Mouse (Mus musculus) lung, postnatal 0 days (tissue): ENCODE data around the gene Sbk1. TPM values are rescaled to one million over a fixed set of nuclear protein-coding genes. Genes with fewer than 3 reads are reported as not detected.

ENCODE experiments used
- ATAC-seq: fragments of 200-750 bp; cut with Nextera tagmentation; 2 replicates; pipeline ENCODE4 v1.8.0; 2017; ENCODE audit warnings: moderate library complexity
- DNase-seq: peaks from one replicate; pipeline ENCODE4 v3.0.0-alpha.2; 2016; ENCODE audit warnings: low spot score
- H3K27ac ChIP-seq: fragments of 300-500 bp; sonication (generic); 2 replicates; pipeline ENCODE4 v1.5.1; 2014; ENCODE audit warnings: antibody characterized with exemption, mild to moderate bottlenecking, low read length, mixed read lengths
- H3K27me3 ChIP-seq: fragments of 300-500 bp; sonication (generic); replicated peaks from 2 replicates; pipeline ENCODE4 v1.6.1; 2014; ENCODE audit warnings: low read length, mixed read lengths; ENCODE audit not compliant: insufficient read depth
- H3K36me3 ChIP-seq: fragments of 300-500 bp; sonication (generic); 2 replicates; pipeline ENCODE4 v1.6.1; 2014; ENCODE audit warnings: low read length, mixed read lengths; ENCODE audit not compliant: insufficient read depth
- H3K4me1 ChIP-seq: fragments of 300-500 bp; sonication (generic); 2 replicates; pipeline ENCODE4 v1.6.1; 2014; ENCODE audit warnings: antibody characterized with exemption, low read depth, low read length, mixed read lengths; ENCODE audit not compliant: insufficient read depth
- H3K4me2 ChIP-seq: fragments of 300-500 bp; sonication (generic); replicated peaks from 2 replicates; pipeline ENCODE4 v1.6.1; 2014; ENCODE audit warnings: low read depth, mild to moderate bottlenecking, low read length, moderate library complexity, mixed read lengths
- H3K4me3 ChIP-seq: fragments of 300-500 bp; sonication (generic); 2 replicates; pipeline ENCODE4 v1.5.1; 2014; ENCODE audit warnings: low read depth, low read length
- H3K9ac ChIP-seq: fragments of 300-500 bp; sonication (generic); replicated peaks from 2 replicates; pipeline ENCODE4 v1.6.1; 2014; ENCODE audit warnings: low read depth, mild to moderate bottlenecking
- H3K9me3 ChIP-seq: fragments of 300-500 bp; sonication (generic); 2 replicates; pipeline ENCODE4 v1.6.1; 2016; ENCODE audit warnings: low read length, mixed read lengths
- CTCF ChIP-seq: IDR thresholded peaks from 2 replicates; pipeline ENCODE4 v1.5.1; 2016; ENCODE audit warnings: antibody characterized with exemption, mild to moderate bottlenecking
- EP300 ChIP-seq: IDR thresholded peaks from 2 replicates; pipeline ENCODE4 v1.6.1; 2016; ENCODE audit warnings: antibody characterized with exemption, mild to moderate bottlenecking, control low read depth
- WGBS: fragments of 180-500 bp; shearing (Covaris S2); extraction: QIAGEN DNeasy Blood & Tissue Kit; methylation state at CpG from one replicate; pipeline ENCODE4 v1.1.7; 2014; 5-methylcytosine and 5-hydroxymethylcytosine counted together
- polyA plus RNA-seq: library from polyadenylated mRNA; unstranded; fragments of >200 nt; fragmentation: Nextera tagmentation; extraction: Ambion mirVana; gene quantifications from 2 replicates; pipeline ENCODE4 v1.2.1, GENCODE M21; 2015

Sbk1 gene
- polyA plus RNA-seq, 1 experiment from 2014 or later = 5.5 TPM

GRCm38 (mm10) chr7:126284441-126284840 lies 12.0 kb downstream of the Sbk1 start:
- Histone ChIP-seq H3K4me3 (no peak overlapping the region), H3K4me1 (peaks cover 6% of the 10 kb centered on the region; the same call in 1 of the 2 replicates), H3K36me3 (no peaks in the 10 kb centered on the region), H3K9ac (no peak overlapping the region), H3K4me2 (no peak overlapping the region), H3K9me3 (no peaks in the 10 kb centered on the region), H3K27ac (no peak overlapping the region), H3K27me3 (no peaks in the 10 kb centered on the region)
- no peak for DNase-seq
- ATAC-seq = no peak
- TF ChIP-seq EP300 (no peak), CTCF (no peak)
- WGBS = 81% methylated on average over 4 of the region's 4 CpGs

- TF ChIP-seq EP300 (no peak), CTCF (no peak)
- H3K27me3 ChIP-seq = no peaks in the 10 kb centered on the region
These were observed 12.4 kb downstream of the Sbk1 start for GRCm38 (mm10) chr7:126284865-126285264.

GRCm38 (mm10) chr7:126285293-126286211 lies 13.1 kb downstream of the Sbk1 start:
- ATAC-seq (peak; percentile 79), DNase-seq (peak; percentile 64)
- Histone ChIP-seq H3K4me2 (no peak overlapping the region), H3K4me3 (no peak overlapping the region), H3K27ac (no peak overlapping the region), H3K27me3 (no peaks in the 10 kb centered on the region), H3K9ac (no peak overlapping the region), H3K36me3 (no peaks in the 10 kb centered on the region), H3K4me1 (peaks cover 6% of the 10 kb centered on the region; the same call in 1 of the 2 replicates), H3K9me3 (no peaks in the 10 kb centered on the region)
- no peak for TF ChIP-seq CTCF
- peak; percentile 9 for TF ChIP-seq EP300
- 56% methylated on average over 12 of the region's 12 CpGs for WGBS

More at GRCm38 (mm10) chr7:126284865-126285264, 12.4 kb downstream of the Sbk1 start:
- Histone ChIP-seq H3K4me1 (peaks cover 6% of the 10 kb centered on the region; the same call in 1 of the 2 replicates), H3K36me3 (no peaks in the 10 kb centered on the region), H3K4me2 (no peak overlapping the region), H3K9me3 (no peaks in the 10 kb centered on the region), H3K27ac (no peak overlapping the region), H3K9ac (no peak overlapping the region), H3K4me3 (no peak overlapping the region)
- WGBS = 54% methylated on average over 4 of the region's 4 CpGs
- DNase-seq (peak; percentile 55), ATAC-seq (no peak)

GRCm38 (mm10) chr7:126286311-126286710 lies 13.9 kb downstream of the Sbk1 start:
- TF ChIP-seq EP300 = no peak
- no peak for TF ChIP-seq CTCF
- Histone ChIP-seq H3K4me1 (peaks cover 6% of the 10 kb centered on the region; the same call in 1 of the 2 replicates), H3K27me3 (no peaks in the 10 kb centered on the region), H3K27ac (no peak overlapping the region), H3K4me2 (no peak overlapping the region), H3K4me3 (no peak overlapping the region), H3K36me3 (no peaks in the 10 kb centered on the region), H3K9me3 (no peaks in the 10 kb centered on the region), H3K9ac (no peak overlapping the region)
- DNase-seq (no peak), ATAC-seq (no peak)
- WGBS = 89% methylated on average over 2 of the region's 2 CpGs

GRCm38 (mm10) chr7:126287493-126288103 lies 15.2 kb downstream of the Sbk1 start:
- no peak for TF ChIP-seq CTCF
- peak; percentile 7; the same call in 1 of the 2 replicates for TF ChIP-seq EP300
- H3K36me3 ChIP-seq = 0 out of 2 replicates have a peak, but pooled peaks cover 5% of the 10 kb centered on the region
- no peaks in the 10 kb centered on the region for H3K27me3 ChIP-seq
- H3K9me3 ChIP-seq = no peaks in the 10 kb centered on the region
- peaks cover 6% of the 10 kb centered on the region; the same call in 1 of the 2 replicates for H3K4me1 ChIP-seq
- DNase-seq (peak; percentile 62), ATAC-seq (peak; percentile 63)
- WGBS = 49% methylated on average over 9 of the region's 10 CpGs
- H3K4me2 ChIP-seq = no peak overlapping the region
- no peak overlapping the region for H3K4me3 ChIP-seq
- H3K27ac ChIP-seq = no peak overlapping the region
- no peak overlapping the region for H3K9ac ChIP-seq

- Histone ChIP-seq H3K27ac (no peak overlapping the region), H3K27me3 (no peaks in the 10 kb centered on the region), H3K9me3 (no peaks in the 10 kb centered on the region), H3K9ac (no peak overlapping the region), H3K4me1 (peaks cover 6% of the 10 kb centered on the region; the same call in 1 of the 2 replicates), H3K4me3 (no peak overlapping the region), H3K4me2 (no peak overlapping the region), H3K36me3 (0 out of 2 replicates have a peak, but pooled peaks cover 9% of the 10 kb centered on the region)
- ATAC-seq (no peak), DNase-seq (no peak)
- TF ChIP-seq CTCF = no peak
- no peak for TF ChIP-seq EP300
- WGBS = 85% methylated on average over 2 of the region's 2 CpGs
These were observed 15.7 kb downstream of the Sbk1 start for GRCm38 (mm10) chr7:126288104-126288497.
